Mouse (Mus musculus): ENCODE results near the gene Gstm4.

DNA sequence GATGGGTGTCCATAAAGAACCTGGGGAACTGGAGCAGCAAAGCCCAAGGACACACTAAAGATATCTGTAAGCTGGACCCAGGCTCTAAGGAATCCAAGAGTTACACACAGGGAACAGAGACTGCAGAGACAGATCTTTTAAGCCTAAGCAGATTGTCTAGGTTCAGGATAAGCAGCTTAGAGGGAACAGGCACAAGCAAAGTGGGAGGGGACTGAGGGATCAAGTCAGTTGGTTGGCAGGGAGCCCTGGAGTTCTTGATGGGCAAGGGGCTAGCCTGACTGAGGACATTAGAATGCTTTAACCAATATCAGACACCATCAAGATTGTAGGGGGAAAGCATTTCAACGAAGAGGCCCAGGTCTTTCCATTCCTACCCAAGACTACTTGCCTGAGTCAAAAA, 49.5 kb upstream of the Gstm4 start:
- TF ChIP-seq CTCF (IDR thresholded peaks at IDR 0.05; ENCODE audit: low read depth) (no peak), EP300 (IDR thresholded peaks at IDR 0.05; ENCODE audit: low read depth) (no peak)
